Mouse (Mus musculus) neural tube, embryonic 11.5 days (tissue): ENCODE measurements around the gene Limd1. TPM values are rescaled to one million over a fixed set of nuclear protein-coding genes. Genes with fewer than 3 reads are reported as not detected.

Source experiments
- polyA plus RNA-seq: library from polyadenylated mRNA; unstranded; fragments of >200 nt; fragmentation: Nextera tagmentation; extraction: Ambion mirVana; gene quantifications from 2 replicates; pipeline ENCODE4 v1.2.1, GENCODE M21; 2014

Limd1 gene
- polyA plus RNA-seq, 1 experiment from 2014 or later = 52.4 TPM

Other genes with a start within 250 kb of the Limd1 start
- gene Tmem158, start 217.9 kb upstream of the Limd1 start, polyA plus RNA-seq = 7.6 and 8.8 TPM in 2 replicates
- 1,025 and 1,092 TPM in 2 replicates for gene Lars2, start 111.8 kb upstream of the Limd1 start, polyA plus RNA-seq
- gene Sacm1l, start 51.1 kb downstream of the Limd1 start, polyA plus RNA-seq = 52.4 and 56.3 TPM in 2 replicates
- gene Slc6a20b, start 153.9 kb downstream of the Limd1 start, polyA plus RNA-seq = 0.08 and 0.20 TPM in 2 replicates
- gene Ccr9, start 199.7 kb downstream of the Limd1 start, polyA plus RNA-seq = 0.08 TPM in 1 of 2 replicates, not detected in the other
- gene Slc6a20a, start 200.2 kb downstream of the Limd1 start, polyA plus RNA-seq = 0.12 and 0.22 TPM in 2 replicates
- 46.6 and 52.5 TPM in 2 replicates for gene Lztfl1, start 239.0 kb downstream of the Limd1 start, polyA plus RNA-seq